Mouse (Mus musculus): ENCODE measurements around the gene Phldb3. TPM values are rescaled to one million over a fixed set of nuclear protein-coding genes. Genes with fewer than 3 reads are reported as not detected.

Phldb3 gene
- total RNA-seq, 1 experiment from 2014 or later, result 3.2 TPM

GRCm38 (mm10) chr7:24630116-24630880, 19.7 kb downstream of the Phldb3 start:
- no peak for DNase-seq

- no peak for DNase-seq
These were observed 25.7 kb downstream of the Phldb3 start, which contains the start of gene Lypd3 for GRCm38 (mm10) chr7:24636264-24636663. Gene Lypd3, plus strand, starts transcription at chr7:24636550.

DNA sequence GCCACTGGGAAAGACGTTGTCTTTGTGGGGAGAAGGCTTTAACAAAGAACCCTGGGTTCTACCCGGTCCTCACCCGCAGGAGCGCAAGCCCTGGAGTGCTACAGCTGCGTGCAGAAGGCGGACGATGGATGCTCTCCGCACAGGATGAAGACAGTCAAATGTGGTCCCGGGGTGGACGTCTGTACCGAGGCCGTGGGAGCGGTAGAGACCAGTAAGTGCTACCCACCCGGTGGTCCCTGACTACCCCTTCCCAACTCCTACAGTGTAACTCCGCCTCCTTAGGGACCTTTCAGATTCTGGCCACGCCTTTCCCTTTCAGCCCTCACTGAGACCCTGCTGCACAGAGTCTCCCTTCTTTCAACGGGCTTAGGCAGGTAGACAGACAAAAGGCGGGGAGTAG, 26.5 kb downstream of the Phldb3 start:
- no peak for DNase-seq

- peak; percentile 35 for DNase-seq
These were observed 27.7 kb downstream of the Phldb3 start for GRCm38 (mm10) chr7:24638026-24638856.

DNA sequence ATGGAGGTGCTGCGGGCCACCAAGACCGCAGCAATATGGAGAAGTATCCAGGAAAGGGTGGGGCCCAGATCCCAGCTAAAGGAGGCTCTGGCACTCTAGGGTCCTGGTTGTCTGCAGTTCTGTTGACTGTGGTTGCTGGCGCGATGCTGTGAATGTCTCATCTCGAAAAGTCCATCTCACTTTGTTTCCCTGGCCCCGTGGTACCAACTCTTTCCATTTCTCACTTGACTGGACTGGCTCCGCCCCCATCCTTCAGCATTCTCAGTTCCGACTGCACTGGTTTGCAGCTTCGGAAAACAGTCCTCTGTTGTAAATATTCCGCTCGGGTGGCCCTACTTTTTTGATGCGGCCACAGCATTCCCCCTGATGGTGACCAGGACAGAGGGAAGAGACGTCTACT, 29.9 kb downstream of the Phldb3 start:
- no peak for DNase-seq

GRCm38 (mm10) chr7:24642491-24642890, 31.9 kb downstream of the Phldb3 start:
- peak; percentile 79 for DNase-seq

DNA sequence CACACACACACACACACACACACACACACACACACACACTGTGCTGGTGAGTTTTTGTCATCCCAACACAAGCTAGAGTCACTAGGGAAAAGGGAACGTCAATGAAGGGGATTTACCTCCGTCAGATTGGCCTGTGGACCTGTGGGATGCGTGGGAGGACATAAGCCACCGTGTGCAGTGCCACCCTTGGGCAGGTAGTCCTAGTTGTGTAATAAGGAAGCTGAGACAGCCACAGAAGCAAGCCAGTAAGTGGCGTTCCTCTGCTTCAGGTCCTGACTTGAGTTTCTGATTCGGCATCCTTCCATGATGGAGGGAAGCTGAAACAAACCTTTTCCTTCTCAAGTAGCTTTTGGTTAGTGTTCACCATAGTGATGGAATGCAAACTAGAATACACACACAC, 33.9 kb downstream of the Phldb3 start:
- no peak for DNase-seq

DNA sequence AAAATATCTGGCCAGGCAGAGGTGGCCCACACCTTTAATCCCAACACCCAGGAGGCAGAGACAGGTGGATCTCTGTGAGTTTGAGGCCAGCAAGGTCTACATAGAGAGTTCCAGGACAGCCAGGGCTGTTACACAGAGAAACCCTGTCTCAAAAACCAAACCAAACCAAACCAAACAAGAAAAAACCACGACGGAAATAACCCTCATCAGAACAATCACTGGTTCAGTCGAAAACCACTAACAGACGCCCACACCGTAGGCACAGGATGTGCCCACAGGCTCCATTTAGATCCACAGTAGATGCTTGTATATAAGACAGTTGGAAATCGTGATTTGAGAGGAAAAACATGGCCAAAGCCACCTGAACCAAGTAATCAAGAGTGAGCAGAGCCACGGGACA, 34.4 kb downstream of the Phldb3 start:
- no peak for DNase-seq

- no peak for DNase-seq
These were observed 35.9 kb downstream of the Phldb3 start for GRCm38 (mm10) chr7:24646486-24646885.

DNA sequence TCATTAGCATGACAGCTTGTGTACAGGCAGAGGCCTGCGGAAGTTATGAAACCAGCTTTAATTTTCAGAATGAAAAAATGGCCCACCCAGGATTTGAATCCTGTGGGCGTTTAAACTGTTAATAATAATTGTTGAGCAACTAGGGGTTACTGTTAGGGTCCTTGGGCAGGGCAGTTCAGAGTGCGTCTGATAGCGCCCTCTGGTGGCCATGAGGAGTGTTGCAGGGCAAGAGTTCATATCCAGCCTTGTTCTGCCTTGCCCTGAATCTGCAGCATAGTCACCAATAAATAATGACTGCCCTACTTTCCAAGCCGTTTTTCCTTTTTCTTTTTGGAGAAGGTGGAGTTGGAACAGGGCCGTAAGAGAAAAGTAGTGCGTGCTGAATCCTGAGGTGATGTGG, 43.1 kb downstream of the Phldb3 start:
- DNase-seq, result peak; percentile 81

- DNase-seq, result peak; percentile 35
These were observed 49.3 kb downstream of the Phldb3 start for GRCm38 (mm10) chr7:24659737-24660357.

- DNase-seq, result no peak
These were observed 50.7 kb downstream of the Phldb3 start for GRCm38 (mm10) chr7:24661118-24661904.

- peak; percentile 64 for DNase-seq
These were observed 52.0 kb downstream of the Phldb3 start for GRCm38 (mm10) chr7:24662575-24662974.

GRCm38 (mm10) chr7:24664301-24664700, 53.7 kb downstream of the Phldb3 start:
- no peak for DNase-seq

DNA sequence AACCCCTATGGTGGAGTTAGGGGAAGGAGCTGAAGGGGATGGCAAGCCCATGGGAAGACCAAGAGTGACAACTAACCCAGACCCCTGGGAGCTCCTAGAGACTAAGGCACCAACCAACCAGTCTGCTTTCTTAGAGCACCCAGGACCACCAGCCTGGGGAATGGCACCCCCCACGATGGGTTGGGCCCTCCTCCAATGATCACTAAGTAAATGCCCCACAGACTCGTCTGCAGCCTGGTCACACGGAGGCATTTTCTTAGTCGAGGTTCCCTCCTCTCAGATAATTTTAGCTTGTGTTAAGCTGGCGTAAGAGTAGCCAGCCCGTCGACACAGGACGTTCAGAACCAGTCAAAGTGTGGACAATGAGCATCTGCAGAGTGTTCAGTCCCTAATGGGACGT, 54.4 kb downstream of the Phldb3 start:
- no peak for DNase-seq

GRCm38 (mm10) chr7:24671944-24672439, 61.4 kb downstream of the Phldb3 start:
- DNase-seq, result no peak

GRCm38 (mm10) chr7:24676575-24676974, 66.0 kb downstream of the Phldb3 start, which contains the start of gene Tex101:
Gene Tex101, minus strand, starts transcription at chr7:24676675.
- no peak for DNase-seq
